Mouse (Mus musculus) ovary, adult 10 weeks (tissue): ENCODE measurements around the gene Fibin. TPM values are rescaled to one million over a fixed set of nuclear protein-coding genes. Genes with fewer than 3 reads are reported as not detected.

Experiments
- polyA plus RNA-seq: library from polyadenylated mRNA; stranded (reverse); fragments of 350-450 nt; fragmentation: Illumina TruSeq; extraction: RNeasy Lipid Tissue Mini Kit (QIAGEN cat#74804); gene quantifications from one replicate; pipeline ENCODE4 v1.2.3, GENCODE M21; 2014

The Fibin gene
- 9.4 TPM for polyA plus RNA-seq

DNA sequence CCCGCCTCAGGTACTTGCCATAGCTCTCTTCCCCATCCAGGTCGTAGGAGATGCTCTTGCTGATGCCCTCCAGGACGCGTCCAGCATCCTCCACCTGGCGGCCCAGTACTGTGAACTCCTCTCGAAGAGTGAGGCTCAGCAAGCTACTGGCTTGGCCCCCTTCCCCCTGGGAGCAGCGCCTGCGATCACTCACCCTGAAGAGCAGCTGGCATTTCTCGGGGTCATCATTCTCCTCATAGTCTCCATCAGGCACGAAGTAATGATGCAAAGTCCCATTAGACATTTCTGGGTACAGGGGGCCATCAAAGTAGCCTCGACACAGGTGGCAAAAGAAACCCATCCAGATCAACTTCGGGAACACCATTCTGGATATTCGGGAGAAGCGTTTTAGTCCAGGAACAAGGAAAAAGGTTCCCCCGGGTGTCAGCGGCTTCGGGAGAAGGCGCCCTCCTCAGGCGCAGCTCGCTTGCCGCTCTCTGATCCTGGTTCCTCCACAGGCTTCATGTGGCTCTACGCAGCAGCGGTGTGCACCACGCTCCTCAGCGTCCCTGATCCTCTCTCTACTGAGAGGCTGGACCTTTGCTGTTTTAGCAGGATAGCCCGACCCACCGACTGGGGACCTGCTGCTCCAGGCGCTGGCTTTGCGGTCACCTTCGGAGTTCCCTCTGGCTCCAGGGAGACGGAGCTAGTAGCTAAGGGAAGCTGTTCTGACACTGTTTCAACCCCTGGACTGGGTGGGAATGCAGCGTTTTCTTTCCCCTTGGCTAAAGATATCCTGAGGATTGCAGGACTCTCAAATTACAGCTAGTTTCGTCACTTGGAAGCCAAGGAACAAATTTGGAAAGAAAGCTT is at the start of gene Fibin:
Gene Fibin, minus strand, starts transcription at position 752 of the 852 bp plus-strand sequence.

DNA sequence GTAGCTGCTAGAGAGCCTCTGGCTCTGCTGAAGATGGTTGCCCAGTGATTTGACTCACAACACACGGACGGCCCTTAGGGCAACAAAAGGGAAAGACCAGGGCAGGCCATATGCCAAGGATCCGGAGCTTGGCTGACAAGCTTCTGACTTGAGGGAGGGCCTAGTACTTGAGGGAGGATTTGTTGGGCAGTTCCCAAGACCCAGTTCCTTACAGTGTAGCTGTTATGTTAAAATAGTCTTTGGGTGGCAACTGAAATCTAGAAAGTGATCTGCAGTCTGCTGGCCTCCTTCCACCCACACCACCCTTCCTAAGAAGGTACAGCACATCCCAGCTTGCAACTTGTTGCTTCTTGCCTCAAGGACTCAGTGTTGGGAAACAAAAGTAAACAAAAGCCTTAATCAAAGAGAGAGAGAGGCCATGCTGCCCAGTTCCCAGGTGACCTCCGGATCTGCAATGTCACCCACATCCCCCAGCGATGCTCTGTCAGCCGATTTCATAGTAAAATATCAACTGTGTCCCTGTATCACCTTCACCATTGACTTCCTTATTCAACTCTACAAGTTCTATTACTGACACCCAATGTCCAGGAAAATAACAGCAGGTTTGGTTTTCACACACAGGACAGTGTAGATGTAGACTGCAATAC is 48.4 kb downstream of the Fibin start, which contains the start of gene Bbox1:
Gene Bbox1, minus strand, starts transcription at position 52 of the 647 bp plus-strand sequence.

Other genes with a start within 250 kb of the Fibin start
- 4.9 TPM for gene Bbox1, start 48.6 kb downstream of the Fibin start, polyA plus RNA-seq
- gene Slc5a12, start 234.1 kb upstream of the Fibin start, polyA plus RNA-seq = 0.37 TPM